Mouse (Mus musculus): ENCODE data around the gene Akap6.

The Akap6 gene

GRCm38 (mm10) chr12:53137331-53137730, 438.1 kb downstream of the Akap6 start:
- in situ Hi-C loops (cut with MboI, MseI), result no loop called here

- in situ Hi-C loops (cut with MboI, MseI), result no loop called here
These were observed 445.0 kb downstream of the Akap6 start for GRCm38 (mm10) chr12:53144122-53144695.

GRCm38 (mm10) chr12:53144760-53145159, 445.6 kb downstream of the Akap6 start:
- in situ Hi-C loops (cut with MboI, MseI), result no loop called here

- in situ Hi-C loops (cut with MboI, MseI), result no loop called here
These were observed 446.3 kb downstream of the Akap6 start for GRCm38 (mm10) chr12:53145516-53145915.

- in situ Hi-C loops (cut with MboI, MseI), result no loop called here
These were observed 447.4 kb downstream of the Akap6 start for GRCm38 (mm10) chr12:53146460-53147050.

GRCm38 (mm10) chr12:53147696-53148095, 448.5 kb downstream of the Akap6 start:
- in situ Hi-C loops (cut with MboI, MseI), result no loop called here

- in situ Hi-C loops (cut with MboI, MseI), result no loop called here
These were observed 469.2 kb downstream of the Akap6 start for GRCm38 (mm10) chr12:53168189-53169003.

- in situ Hi-C loops (cut with MboI, MseI), result no loop called here
These were observed 492.3 kb downstream of the Akap6 start for GRCm38 (mm10) chr12:53191435-53191834.

GRCm38 (mm10) chr12:53193664-53194063, 494.5 kb downstream of the Akap6 start:
- in situ Hi-C loops (cut with MboI, MseI), result no loop called here

Data from T-helper 2 cell (primary cell).